Mouse (Mus musculus) thymus, adult 2 months (tissue): Measurements from ENCODE around the gene Ccdc103. TPM values are rescaled to one million over a fixed set of nuclear protein-coding genes. Genes with fewer than 3 reads are reported as not detected.

Source experiments
- DNase-seq: peaks from one replicate; pipeline ENCODE4 v3.0.0; 2021
- H3K27ac ChIP-seq: fragments of 200-500 bp; 2 replicates; pipeline ENCODE4 v1.5.1; 2012; ENCODE audit warnings: low read length, control low read depth; ENCODE audit not compliant: control insufficient read depth, insufficient read depth
- H3K27me3 ChIP-seq: fragments of 200-500 bp; 2 replicates; pipeline ENCODE4 v1.6.1; 2012; ENCODE audit warnings: mild to moderate bottlenecking, low read length, moderate library complexity, mixed read lengths; ENCODE audit not compliant: control insufficient read depth, insufficient read depth
- H3K36me3 ChIP-seq: fragments of 200-500 bp; 2 replicates; pipeline ENCODE4 v1.6.1; 2012; ENCODE audit warnings: mild to moderate bottlenecking, low read length, moderate library complexity; ENCODE audit not compliant: control insufficient read depth, insufficient read depth
- H3K4me1 ChIP-seq: fragments of 200-500 bp; replicated peaks from 2 replicates; pipeline ENCODE4 v1.6.1; 2012; ENCODE audit warnings: low read length; ENCODE audit not compliant: control insufficient read depth, insufficient read depth
- H3K4me3 ChIP-seq: fragments of 200-500 bp; 2 replicates; pipeline ENCODE4 v1.5.1; 2012; ENCODE audit warnings: mild to moderate bottlenecking, low read length, control low read depth, moderate library complexity; ENCODE audit not compliant: control insufficient read depth, insufficient read depth
- CTCF ChIP-seq: fragments of 200-500 bp; IDR thresholded peaks from 2 replicates; pipeline ENCODE4 v1.5.1; 2012; ENCODE audit warnings: mild to moderate bottlenecking, control low read depth, low read length, moderate library complexity, borderline replicate concordance; ENCODE audit not compliant: control insufficient read depth, poor library complexity, insufficient read depth; ENCODE audit errors: extremely low read depth
- POLR2A ChIP-seq: fragments of 200-500 bp; IDR thresholded peaks from 2 replicates; pipeline ENCODE4 v1.6.1; 2012; ENCODE audit warnings: mild to moderate bottlenecking, low read length, control low read depth, moderate library complexity; ENCODE audit not compliant: control insufficient read depth, poor library complexity, insufficient read depth; ENCODE audit errors: extremely low read depth
- WGBS: fragments of 180-500 bp; shearing (Covaris S2); methylation state at CpG from one replicate; pipeline ENCODE4 v1.1.7; 2018; 5-methylcytosine and 5-hydroxymethylcytosine counted together
- polyA plus RNA-seq: library from polyadenylated mRNA; depleted of rRNA; stranded (reverse); fragments of >200 nt; gene quantifications from 2 replicates; pipeline ENCODE4 v1.2.3, GENCODE M21; 2012

Gene Ccdc103
- polyA plus RNA-seq, 1 experiment, result not detected

DNA sequence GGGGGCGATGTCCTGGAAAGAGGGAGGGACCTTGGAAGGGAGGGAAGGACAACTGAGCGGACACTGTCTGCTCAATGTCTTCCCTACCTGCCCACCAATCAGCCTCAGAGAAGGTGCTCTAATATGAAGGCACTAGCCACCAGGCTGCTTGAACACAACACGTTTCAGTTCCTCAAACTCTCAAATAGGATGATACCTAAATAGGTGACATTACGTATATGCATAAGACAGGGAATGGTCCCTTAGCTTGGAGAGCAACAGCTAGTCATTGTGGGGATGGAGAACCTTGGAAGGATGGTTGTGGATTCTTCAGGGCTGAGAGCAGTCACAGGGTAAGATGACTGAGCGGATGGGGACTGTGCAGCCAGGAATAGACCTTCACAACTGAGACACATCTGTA lies 6.4 kb downstream of the Ccdc103 start:
- H3K4me1 ChIP-seq, result no peaks in the 10 kb centered on the region
- TF ChIP-seq POLR2A (no peak), CTCF (no peak)
- DNase-seq, result no peak
- no peak overlapping the region for H3K27ac ChIP-seq
- no peaks in the 10 kb centered on the region for H3K36me3 ChIP-seq
- H3K27me3 ChIP-seq, result no peaks in the 10 kb centered on the region; the same call in 1 of the 2 replicates
- 69% methylated on average over 5 of the region's 5 CpGs for WGBS
- H3K4me3 ChIP-seq, result no peak overlapping the region

GRCm38 (mm10) chr11:102888135-102888534 lies 7.1 kb downstream of the Ccdc103 start:
- no peak overlapping the region for H3K27ac ChIP-seq
- no peaks in the 10 kb centered on the region for H3K27me3 ChIP-seq
- DNase-seq, result no peak
- 53% methylated on average over 3 of the region's 3 CpGs for WGBS
- H3K36me3 ChIP-seq, result no peaks in the 10 kb centered on the region
- peaks cover 2% of the 10 kb centered on the region for H3K4me1 ChIP-seq
- no peak for TF ChIP-seq POLR2A
- TF ChIP-seq CTCF, result no peak
- H3K4me3 ChIP-seq, result no peak overlapping the region

- DNase-seq, result no peak
- WGBS, result 82% methylated on average over 5 of the region's 5 CpGs
- Histone ChIP-seq H3K4me3 (no peak overlapping the region), H3K36me3 (no peaks in the 10 kb centered on the region), H3K27ac (no peak overlapping the region), H3K4me1 (peaks cover 9% of the 10 kb centered on the region), H3K27me3 (no peaks in the 10 kb centered on the region)
- TF ChIP-seq POLR2A (no peak), CTCF (no peak)
Measured at GRCm38 (mm10) chr11:102890096-102890495, 9.1 kb downstream of the Ccdc103 start.

DNA sequence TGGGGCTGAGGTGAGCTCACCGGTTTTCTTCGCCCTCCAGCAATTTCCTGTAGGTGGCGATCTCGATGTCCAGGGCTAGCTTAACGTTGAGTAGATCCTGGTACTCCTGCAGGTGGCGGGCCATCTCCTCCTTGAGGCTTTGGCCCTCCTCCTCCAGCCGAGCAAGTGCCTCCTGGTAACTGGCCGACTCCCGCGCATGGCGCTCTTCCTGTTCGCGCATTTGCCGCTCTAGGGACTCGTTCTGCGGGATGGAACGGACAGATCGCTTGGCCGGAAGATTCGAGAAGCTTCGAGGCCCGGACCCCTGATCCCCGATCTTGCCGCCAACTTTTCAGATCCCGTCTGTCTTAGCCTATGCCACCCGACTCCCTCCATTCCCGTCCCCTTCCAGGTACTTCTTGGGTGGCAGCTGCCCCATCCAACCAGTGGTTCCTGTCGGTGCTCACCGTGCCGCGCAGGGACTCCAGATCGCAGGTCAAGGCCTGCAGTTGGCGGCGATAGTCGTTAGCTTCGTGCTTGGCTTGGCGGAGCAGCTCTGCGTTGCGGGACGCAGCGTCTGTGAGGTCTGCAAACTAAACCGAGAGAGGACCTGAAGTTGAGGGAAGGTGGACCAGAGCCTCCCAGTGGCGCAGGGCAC lies 12.1 kb downstream of the Ccdc103 start:
- Histone ChIP-seq H3K4me3 (peak overlapping the region; percentile 37), H3K4me1 (peaks cover 9% of the 10 kb centered on the region), H3K36me3 (no peaks in the 10 kb centered on the region), H3K27ac (no peak overlapping the region), H3K27me3 (no peaks in the 10 kb centered on the region)
- WGBS, result 8% methylated on average over 43 of the region's 43 CpGs
- 0 out of 2 replicates have a peak, but pooled peaks have one; percentile 26 for TF ChIP-seq CTCF
- 0 out of 2 replicates have a peak, but pooled peaks have one; percentile 27 for TF ChIP-seq POLR2A
- DNase-seq, result peak; percentile 75

DNA sequence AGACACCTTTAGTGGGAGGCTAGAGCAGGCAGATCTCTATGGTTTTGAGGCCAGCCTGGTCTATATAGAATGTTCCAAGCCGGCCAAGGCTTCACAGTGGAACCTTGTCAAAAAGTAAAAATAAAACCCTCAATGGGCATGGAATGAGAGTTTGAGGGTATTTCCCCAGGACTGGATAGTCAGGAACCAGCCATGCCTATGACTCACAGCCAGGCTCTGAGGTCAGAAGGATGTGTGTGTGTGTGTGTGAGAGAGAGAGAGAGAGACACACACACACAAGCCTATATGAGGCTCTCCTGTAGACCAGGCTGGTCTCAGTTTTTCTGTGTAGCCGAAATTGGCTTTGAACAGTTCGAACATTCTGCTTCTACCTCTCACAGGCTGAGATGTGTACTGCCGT lies 13.7 kb downstream of the Ccdc103 start:
- TF ChIP-seq CTCF (no peak), POLR2A (no peak)
- WGBS, result 88% methylated on average over 4 of the region's 4 CpGs
- DNase-seq, result no peak
- H3K4me1 ChIP-seq, result peaks cover 9% of the 10 kb centered on the region
- H3K27ac ChIP-seq, result no peak overlapping the region
- no peak overlapping the region for H3K4me3 ChIP-seq
- H3K36me3 ChIP-seq, result no peaks in the 10 kb centered on the region
- H3K27me3 ChIP-seq, result no peaks in the 10 kb centered on the region

DNA sequence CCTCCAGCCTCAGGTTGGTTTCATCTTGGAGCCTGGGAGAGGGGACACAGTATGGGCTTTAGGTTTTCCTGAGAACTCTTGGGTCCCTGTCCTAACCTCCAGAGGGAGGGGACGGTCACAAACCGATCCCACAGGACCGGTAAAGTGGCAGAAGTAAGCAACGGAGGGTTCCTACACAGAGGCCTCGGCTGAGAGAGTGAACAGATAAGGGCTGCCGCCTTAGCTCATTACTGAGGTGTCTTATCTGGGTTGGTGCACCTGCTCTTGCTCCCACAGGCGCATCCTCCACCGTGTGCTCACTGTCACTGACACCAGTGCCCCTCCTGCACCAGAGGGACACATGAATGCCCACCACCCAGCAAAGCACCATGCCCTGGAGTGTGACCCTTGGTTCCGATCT lies 14.8 kb downstream of the Ccdc103 start:
- Histone ChIP-seq H3K27ac (no peak overlapping the region), H3K4me1 (peaks cover 9% of the 10 kb centered on the region), H3K27me3 (no peaks in the 10 kb centered on the region), H3K4me3 (no peak overlapping the region), H3K36me3 (no peaks in the 10 kb centered on the region)
- no peak for DNase-seq
- WGBS, result 89% methylated on average over 9 of the region's 9 CpGs
- TF ChIP-seq POLR2A (no peak), CTCF (no peak)
